Mouse (Mus musculus) stomach, adult 2 months (tissue): ENCODE results near the gene Fv1. TPM values are rescaled to one million over a fixed set of nuclear protein-coding genes. Genes with fewer than 3 reads are reported as not detected.

Experiments
- polyA plus RNA-seq: library from polyadenylated mRNA; depleted of rRNA; stranded (reverse); fragments of >200 nt; gene quantifications from 2 replicates; pipeline ENCODE4 v1.2.3, GENCODE M21; 2012; rRNA removed

The Fv1 gene
- polyA plus RNA-seq = 0.19 and 0.53 TPM in 2 replicates

GRCm38 (mm10) chr4:147868450-147869031, at the start of gene Fv1, which contains the start of gene Miip:
Gene Fv1 (plus strand): TSS chr4:147868979.
Gene Miip (minus strand): TSS chr4:147868816.

GRCm38 (mm10) chr4:147847614-147848583, 20.9 kb upstream of the Fv1 start, which contains the start of gene Zfp933:
Gene Zfp933 (minus strand): TSS chr4:147848366.

GRCm38 (mm10) chr4:147904313-147905089, 35.7 kb downstream of the Fv1 start, which contains the start of gene Mfn2:
Gene Mfn2 (minus strand): TSS chr4:147904704.

Other genes starting within 250 kb of the Fv1 start
- gene Zfp979, start 226.5 kb upstream of the Fv1 start, polyA plus RNA-seq = not detected in 2 replicates
- gene Zfp534, start 166.4 kb upstream of the Fv1 start, polyA plus RNA-seq = not detected in 2 replicates
- 0.02 TPM in 1 of 2 replicates, not detected in the other for gene Zfp984, start 59.2 kb upstream of the Fv1 start, polyA plus RNA-seq
- 0.04 and 0.17 TPM in 2 replicates for gene Zfp933, start 20.6 kb upstream of the Fv1 start, polyA plus RNA-seq
- gene Miip, start 163 bp upstream of the Fv1 start, polyA plus RNA-seq = 41.4 and 46.9 TPM in 2 replicates
- 23.7 and 26.1 TPM in 2 replicates for gene Mfn2, start 35.7 kb downstream of the Fv1 start, polyA plus RNA-seq
- gene Plod1, start 67.8 kb downstream of the Fv1 start, polyA plus RNA-seq = 14.3 and 15.6 TPM in 2 replicates
- 55.4 and 74.4 TPM in 2 replicates for gene 2510039O18Rik, start 71.9 kb downstream of the Fv1 start, polyA plus RNA-seq
- gene Nppb, start 116.8 kb downstream of the Fv1 start, polyA plus RNA-seq = not detected in 2 replicates
- 0.10 TPM in 1 of 2 replicates, not detected in the other for gene Nppa, start 131.7 kb downstream of the Fv1 start, polyA plus RNA-seq
- gene Clcn6, start 169.8 kb downstream of the Fv1 start, polyA plus RNA-seq = 1.7 and 2.1 TPM in 2 replicates
- 10.9 and 11.4 TPM in 2 replicates for gene Mthfr, start 170.1 kb downstream of the Fv1 start, polyA plus RNA-seq
- 36.5 and 39.3 TPM in 2 replicates for gene Agtrap, start 219.1 kb downstream of the Fv1 start, polyA plus RNA-seq